Mouse (Mus musculus) G1E-ER4 (cell line): Measurements from ENCODE around the gene Supt6. TPM values are rescaled to one million over a fixed set of nuclear protein-coding genes. Genes with fewer than 3 reads are reported as not detected.

ENCODE experiments used
- GATA1 ChIP-seq: IDR thresholded peaks from one replicate; pipeline ENCODE4 v1.8.0; 2012; ENCODE audit warnings: low read length, inconsistent platforms
- polyA plus RNA-seq: library from polyadenylated mRNA; stranded (reverse); fragments of >175 nt; gene quantifications from 2 replicates; pipeline ENCODE4 v1.2.3, GENCODE M21; 2012

The Supt6 gene
- 96.8 and 108 TPM in 2 replicates for polyA plus RNA-seq

DNA sequence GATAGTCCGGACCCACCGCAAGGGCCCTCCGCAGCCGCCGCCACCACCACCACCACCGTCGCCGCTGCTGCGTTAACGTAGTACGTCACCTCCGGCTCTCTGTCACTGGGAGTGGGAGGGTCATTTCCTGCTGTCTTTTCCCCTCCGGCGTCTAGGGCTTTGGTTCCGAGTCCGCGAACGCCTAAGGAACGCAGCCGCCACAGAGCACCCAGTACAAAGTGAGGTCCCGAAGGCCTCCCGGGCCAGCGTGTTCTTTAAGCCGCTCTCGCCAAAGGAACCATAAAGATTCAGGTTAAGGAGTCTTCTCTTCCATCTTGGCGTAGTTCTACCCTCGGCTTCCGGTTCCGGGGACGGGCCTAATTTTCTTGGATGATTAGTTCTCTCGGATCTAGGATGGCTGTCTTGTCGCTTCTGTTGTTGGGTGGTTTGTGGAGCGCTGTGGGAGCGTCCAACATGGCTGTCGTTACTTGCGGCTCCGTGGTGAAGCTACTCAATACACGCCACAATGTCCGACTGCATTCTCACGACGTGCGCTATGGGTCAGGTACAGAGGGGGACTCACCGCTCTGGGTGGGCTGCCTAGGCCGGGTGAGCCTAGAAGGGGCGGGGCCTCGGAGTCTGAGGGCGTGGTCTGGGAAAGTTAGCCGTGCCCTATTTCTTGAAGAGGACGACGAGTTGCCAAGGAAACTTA, at the start of gene Supt6, which contains the start of gene Sdf2:
Supt6 (minus strand) TSS at position 361 of the 691 bp plus-strand sequence.
Sdf2 (plus strand) TSS at position 120 of the 691 bp plus-strand sequence.
- TF ChIP-seq GATA1 = no peak

DNA sequence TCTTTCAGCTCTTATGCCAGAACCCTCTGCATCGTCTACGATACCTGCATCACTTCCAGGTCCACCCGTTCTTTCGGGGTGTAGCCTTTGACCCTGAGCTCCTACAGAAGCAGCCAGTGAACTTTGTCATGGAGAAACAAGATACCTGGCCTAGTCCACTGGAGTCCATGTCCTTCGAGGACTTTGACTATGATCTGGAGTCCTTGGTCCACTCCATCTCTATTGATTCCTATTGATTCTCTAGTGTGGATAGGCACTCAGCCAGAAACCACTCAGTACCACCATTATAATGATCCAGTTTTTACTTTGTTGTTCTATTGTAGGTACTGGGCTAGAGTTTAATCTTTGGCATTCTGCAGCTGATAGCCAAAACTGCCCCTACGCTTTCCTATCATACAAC, 48.8 kb upstream of the Supt6 start:
- no peak for TF ChIP-seq GATA1

DNA sequence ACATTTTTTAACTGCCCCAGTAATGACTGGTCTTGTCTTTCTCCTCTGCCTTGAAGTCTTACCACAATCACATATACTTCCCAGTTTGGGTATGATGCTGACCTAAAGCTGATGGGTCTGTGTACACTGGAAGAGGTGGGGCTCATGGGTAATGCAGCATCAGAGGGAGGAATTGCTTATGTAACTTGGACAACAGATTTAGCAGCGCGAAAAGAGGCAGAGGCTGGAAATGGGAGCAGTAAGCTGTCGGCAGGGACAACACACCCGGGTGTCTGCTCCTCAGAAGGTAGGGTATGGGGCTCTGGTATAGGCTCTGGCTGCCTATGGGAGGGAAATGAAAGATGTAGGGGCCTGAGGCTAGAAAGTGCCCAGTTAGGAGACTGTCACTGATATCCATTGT, 44.9 kb upstream of the Supt6 start, which contains the start of gene BC030499:
BC030499 (plus strand) TSS at position 188 of the 400 bp plus-strand sequence.
- TF ChIP-seq GATA1 = no peak

DNA sequence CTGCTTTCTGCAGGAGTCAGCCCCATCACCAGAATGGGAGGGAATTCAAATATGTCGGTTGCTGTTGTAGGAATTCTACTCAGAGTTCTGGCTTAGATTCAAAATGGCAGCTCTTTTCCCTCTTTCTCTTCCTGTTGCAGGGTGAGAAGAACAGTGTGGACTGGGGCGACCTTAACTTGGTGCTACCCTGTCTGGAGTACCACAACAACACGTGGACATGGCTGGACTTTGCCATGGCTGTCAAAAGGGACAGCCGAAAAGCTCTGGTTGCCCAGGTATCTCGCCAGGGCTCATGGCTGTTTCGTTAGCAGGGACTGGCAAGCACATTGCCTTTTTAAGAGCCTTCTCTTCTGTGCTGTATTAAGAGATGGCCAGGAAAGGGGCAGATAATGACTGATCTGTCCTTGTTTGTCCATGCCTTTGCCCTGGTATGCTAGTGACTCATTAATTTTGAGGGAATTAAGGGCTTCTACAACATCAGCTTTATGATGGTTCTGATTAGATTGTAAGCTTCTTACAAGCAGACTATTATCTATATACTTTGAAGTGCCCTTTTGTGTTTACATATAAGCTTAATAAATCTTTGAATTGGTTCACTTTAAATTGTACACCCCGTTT, 43.5 kb upstream of the Supt6 start:
- no peak for TF ChIP-seq GATA1

DNA sequence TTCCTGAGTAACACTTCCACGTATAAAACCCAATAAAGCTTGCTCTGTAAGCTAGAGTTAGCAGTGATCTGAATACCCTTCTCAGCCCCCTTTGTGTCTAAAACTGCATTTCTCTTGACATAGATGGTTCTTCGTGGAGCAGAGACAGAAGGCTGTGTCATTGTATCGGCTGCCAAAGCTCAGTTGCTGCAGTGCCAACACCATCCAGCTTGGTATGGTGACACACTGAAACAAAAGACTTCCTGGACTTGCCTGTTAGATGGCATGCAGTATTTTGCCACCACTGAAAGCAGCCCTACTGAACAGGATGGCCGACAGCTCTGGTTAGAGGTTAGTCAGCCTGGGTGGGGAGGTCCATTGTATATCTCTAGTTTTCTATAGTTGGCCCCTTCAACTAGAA, 33.8 kb upstream of the Supt6 start:
- no peak for TF ChIP-seq GATA1

DNA sequence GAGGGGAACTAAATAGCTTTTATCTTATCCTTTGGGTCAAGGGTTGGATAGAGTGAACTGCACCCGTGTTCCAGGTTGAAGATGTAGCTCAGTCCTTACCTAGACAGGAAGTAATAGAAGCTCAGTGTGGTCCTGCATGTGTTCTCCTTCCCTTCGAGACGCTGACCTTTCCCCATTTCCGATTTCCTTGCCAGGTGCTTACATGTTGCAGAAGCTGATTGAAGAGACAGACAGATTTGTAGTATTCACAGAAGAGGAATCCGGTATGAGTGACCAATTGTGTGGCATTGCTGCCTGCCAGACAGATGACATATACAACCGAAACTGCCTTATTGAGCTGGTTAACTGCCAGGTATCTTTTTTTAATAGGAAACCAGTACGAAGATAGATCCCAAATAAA, 33.1 kb upstream of the Supt6 start:
- no peak for TF ChIP-seq GATA1

DNA sequence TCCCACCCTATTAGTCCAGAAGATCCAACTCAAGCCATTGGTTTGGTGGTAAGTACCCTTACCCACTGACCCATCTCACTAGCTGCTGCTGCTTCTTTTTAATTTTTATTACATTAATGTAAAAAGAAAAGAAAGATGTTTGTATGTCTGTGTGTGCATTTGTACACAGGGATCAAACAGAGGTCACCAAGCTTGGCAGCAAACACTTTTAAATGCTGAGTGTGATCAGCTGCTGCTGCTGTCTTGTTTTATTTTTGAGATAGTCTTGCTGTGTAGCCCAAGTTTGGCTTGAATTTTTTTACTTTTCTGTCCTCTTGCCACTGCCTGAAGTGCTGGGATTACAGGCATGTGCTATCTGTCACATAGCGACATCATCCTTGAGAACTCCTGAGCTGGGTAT, 29.8 kb upstream of the Supt6 start:
- TF ChIP-seq GATA1 = no peak

DNA sequence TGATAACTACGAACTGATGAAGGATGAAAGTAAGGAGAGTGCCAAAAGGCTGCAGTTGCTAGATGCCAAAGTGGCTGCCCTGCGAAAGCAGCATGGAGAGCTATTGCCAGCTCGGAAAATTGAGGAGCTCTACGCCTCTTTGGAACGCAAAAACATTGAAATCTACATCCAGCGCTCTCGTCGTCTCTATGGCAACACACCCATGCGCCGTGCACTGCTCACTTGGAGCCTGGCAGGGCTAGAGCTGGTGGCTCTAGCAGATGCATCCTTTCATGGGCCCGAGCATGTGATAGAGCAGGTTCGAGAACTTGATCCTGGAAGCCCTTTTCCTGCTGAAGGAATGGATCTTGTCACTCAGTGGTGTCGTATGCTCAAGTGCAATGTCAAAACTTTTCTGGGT, 26.2 kb upstream of the Supt6 start:
- no peak for TF ChIP-seq GATA1

DNA sequence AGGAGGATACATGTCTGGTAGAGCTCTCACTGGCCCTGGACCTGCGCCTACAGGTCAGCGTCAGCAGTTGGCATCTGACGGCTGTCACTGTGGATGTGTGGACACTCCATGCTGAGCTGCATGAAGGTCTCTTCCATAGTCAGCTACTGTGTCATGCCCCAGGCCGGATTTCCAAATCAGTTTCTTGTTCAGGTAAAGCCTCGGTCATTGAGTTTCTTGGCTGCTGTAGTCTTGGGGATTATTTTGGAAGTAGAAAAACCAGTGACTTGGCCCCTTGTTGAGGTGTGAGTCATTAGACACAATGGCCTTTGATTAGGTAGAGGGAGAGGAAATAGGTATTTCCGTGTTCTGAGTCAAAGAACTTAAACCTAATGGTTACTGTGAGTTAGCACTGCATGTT, 19.8 kb upstream of the Supt6 start:
- no peak for TF ChIP-seq GATA1

DNA sequence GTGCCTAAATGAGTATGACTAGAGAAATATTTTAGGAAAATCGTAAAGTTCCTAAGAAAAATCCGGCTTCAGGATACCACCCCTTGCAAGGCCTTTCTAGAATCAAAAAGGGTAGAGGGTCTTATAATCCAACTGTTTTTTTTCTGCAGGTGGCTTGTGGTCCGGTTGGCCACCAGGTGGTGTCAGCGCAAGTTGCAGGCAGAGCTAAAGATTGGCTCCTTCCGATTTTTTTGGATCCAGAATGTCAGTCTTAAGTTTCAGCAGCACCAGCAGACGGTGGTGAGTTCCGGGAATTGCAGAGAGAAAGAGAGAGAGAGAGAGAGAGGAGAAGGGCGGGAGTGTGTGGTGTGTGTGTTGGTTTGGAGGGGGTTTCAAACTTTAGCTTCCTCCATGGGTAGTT, 16.8 kb upstream of the Supt6 start:
- no peak for TF ChIP-seq GATA1

DNA sequence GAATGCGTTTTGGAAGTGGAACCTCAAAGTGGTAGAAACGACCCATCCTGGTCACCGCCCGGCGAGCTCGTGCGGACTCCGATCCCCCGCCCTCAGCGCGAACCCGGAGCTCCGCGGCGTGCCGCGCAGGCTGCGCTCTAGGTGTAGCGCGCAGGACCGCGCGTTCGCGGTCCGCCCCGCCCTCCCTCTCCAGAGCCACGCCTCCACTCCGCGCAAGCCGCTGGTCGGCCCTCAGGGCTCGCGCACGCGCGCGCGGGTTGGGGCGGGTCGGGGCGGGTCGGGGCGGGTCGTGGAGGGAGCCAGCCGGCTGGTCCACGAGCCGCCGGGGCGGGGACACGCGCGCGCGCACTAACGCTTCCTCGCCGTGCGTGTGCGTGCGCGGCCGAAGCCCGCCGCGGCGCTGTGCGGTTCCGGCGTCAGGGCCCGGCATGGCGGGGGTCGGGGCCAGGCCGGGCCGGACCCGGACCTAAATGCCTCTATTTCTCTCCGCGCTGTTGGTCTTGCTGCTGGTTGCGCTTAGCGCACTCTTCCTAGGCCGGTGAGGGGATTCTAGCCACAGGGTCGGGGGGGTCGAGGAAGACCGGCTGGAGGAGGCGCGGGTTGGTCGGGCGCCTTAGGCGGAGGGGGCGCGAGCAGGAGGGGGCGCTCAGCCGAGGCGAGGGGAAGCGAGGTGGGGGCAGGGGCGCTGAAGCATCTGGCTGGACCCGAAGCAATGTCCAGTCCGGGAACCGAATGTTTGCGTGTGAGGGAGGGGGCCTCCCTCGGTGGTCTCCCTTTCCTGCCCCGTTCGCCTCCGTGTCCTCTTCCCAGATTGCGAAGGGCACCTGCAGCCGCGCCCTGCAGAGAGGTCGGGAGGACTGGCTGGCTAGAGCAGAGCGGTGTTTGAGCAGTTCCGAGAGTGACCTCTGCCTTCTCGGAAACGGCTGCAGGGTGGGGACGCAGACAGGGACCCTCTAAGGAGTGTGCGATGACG, 15.9 kb upstream of the Supt6 start, which contains the start of gene 2610507B11Rik:
2610507B11Rik (plus strand) TSS at position 373 of the 973 bp plus-strand sequence.
- TF ChIP-seq GATA1 = no peak

DNA sequence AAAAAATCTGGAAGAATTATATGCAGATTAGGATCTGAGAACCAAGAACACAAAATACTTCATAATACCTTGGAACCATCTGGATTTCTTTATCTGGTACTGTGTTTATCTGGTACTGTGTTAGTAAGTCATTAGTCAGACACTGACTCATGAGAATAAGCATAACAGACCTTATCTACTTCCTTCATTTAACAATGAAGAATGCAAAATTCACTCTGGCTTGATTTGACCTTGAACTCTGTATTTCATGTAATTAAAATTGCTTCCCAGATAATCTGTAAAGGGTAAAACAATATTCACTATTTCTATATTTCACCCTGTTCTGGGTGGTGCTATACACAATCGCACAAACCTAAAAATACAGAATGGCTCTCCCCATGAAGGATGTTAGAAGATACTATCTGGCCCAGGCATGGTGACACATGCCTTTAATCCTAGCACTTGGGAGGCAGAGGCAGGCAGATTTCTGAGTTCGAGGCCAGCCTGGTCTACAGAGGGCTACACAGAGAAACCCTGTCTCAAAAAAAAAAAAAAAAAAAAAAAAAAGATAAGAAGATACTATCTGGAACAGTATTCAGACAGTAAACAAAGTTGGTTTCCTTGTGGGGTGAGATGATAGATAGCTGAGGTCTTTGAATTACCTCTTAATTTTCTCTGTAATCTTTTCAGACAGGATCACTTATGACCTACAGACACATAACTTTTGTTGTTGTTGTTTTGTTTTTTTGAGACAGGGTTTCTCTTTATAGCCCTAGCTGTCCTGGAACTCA, 14.9 kb upstream of the Supt6 start:
- no peak for TF ChIP-seq GATA1

DNA sequence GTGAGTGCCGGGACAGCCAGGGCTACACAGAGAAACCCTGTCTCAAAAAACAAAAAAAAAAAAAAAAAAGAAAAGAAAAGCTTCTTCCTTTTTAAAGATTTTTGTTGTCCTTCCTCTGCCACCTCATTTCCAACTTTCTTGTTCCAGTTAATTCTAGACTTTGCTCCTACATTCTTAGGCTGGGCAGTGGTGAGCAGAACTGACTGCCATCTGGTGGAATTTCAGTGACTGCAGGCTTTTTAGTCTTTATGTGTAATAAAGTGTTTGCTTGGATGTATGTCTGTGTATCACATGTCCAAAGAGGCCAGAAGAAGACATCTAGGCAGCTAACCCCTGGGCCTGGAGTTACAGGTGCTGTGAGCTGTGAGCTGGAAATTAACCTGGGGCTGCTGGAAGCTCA, 10.8 kb upstream of the Supt6 start:
- no peak for TF ChIP-seq GATA1

DNA sequence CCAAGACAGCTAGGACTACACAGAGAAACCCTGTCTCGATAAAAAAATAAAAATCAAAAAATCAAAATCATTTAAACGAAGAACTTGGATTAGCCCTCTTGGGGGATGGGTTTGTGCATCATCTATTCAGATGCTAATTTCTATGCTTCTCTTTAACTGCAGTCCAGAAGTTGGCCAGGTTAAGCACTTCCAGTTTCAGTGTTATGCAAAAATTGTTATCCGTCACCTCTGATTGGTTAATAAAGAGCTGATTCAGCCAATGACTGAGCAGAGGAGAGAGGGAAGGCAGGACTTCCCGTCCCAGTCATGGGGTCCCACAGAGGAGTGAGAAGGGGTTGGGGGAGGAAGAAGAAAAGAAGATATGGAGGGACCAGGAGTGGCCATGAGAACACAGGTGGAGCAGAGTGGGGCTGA, 1.9 kb upstream of the Supt6 start:
- no peak for TF ChIP-seq GATA1

DNA sequence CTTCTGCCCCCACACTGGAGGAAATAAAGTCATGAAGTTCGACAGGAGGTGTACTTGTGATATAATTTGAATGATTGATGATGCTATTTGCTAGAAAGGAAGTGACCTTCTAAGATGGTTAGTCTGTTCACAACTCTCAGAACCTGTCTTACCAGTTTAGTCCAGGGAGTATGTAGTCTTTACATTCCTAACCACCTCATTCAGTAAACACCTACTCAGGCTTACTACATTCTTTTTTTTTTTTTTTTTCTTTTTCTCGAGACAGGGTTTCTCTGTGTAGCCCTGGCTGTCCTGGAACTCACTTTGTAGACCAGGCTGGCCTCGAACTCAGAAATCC, 1.2 kb upstream of the Supt6 start:
- TF ChIP-seq GATA1 = no peak
